Mouse (Mus musculus) spleen, postnatal 10 days (tissue): Measurements from ENCODE around the gene Acss1.
A peak's percentile ranks its signal among the peaks of the same experiment; 100 is the strongest.

Source experiments
- DNase-seq, 2 experiments: peaks; one replicate each; pipeline ENCODE4 v3.0.0; 2021 to 2022; ENCODE audit warnings: low spot score in 2 of 2

Acss1 gene

GRCm38 (mm10) chr2:150667820-150668766, at the start of gene Acss1:
Gene Acss1 (minus strand): TSS chr2:150668500.
- DNase-seq = peak; percentile 65 to 88

GRCm38 (mm10) chr2:150712167-150712674, 43.9 kb upstream of the Acss1 start:
- no peak for DNase-seq

- no peak for DNase-seq
These were observed 23.3 kb upstream of the Acss1 start for GRCm38 (mm10) chr2:150691481-150692170.

- DNase-seq = no peak
These were observed 21.9 kb upstream of the Acss1 start for GRCm38 (mm10) chr2:150690216-150690615.

GRCm38 (mm10) chr2:150689223-150689800, 21.0 kb upstream of the Acss1 start, which contains the start of gene Vsx1:
Gene Vsx1 (minus strand): TSS chr2:150689360.
- no peak for DNase-seq

GRCm38 (mm10) chr2:150688541-150689186, 20.4 kb upstream of the Acss1 start:
- DNase-seq = no peak

- no peak for DNase-seq
These were observed 19.7 kb upstream of the Acss1 start for GRCm38 (mm10) chr2:150687871-150688540.

- no peak for DNase-seq
These were observed 17.1 kb upstream of the Acss1 start for GRCm38 (mm10) chr2:150685389-150685788.

GRCm38 (mm10) chr2:150684451-150684850, 16.2 kb upstream of the Acss1 start:
- no peak for DNase-seq

GRCm38 (mm10) chr2:150681581-150681980, 13.3 kb upstream of the Acss1 start:
- no peak for DNase-seq

GRCm38 (mm10) chr2:150678392-150678791, 10.1 kb upstream of the Acss1 start:
- DNase-seq = peak; percentile 67 to 87

- no peak for DNase-seq
These were observed 7.2 kb upstream of the Acss1 start for GRCm38 (mm10) chr2:150675525-150675924.

- DNase-seq = peak; percentile 55 to 76
These were observed 6.6 kb upstream of the Acss1 start for GRCm38 (mm10) chr2:150674900-150675299.

- peak in 1 of 2 experiments; percentile 58 for DNase-seq
These were observed 5.6 kb upstream of the Acss1 start for GRCm38 (mm10) chr2:150673929-150674328.

GRCm38 (mm10) chr2:150671609-150672290, 3.5 kb upstream of the Acss1 start:
- no peak for DNase-seq

- no peak for DNase-seq
These were observed 2.6 kb upstream of the Acss1 start for GRCm38 (mm10) chr2:150670926-150671325.

GRCm38 (mm10) chr2:150669454-150670045, 1.2 kb upstream of the Acss1 start:
- DNase-seq = peak; percentile 39 to 79

GRCm38 (mm10) chr2:150668956-150669355, 656 bp upstream of the Acss1 start:
- DNase-seq = peak in 1 of 2 experiments; percentile 12

- DNase-seq = peak; percentile 75 to 80
These were observed 1.1 kb downstream of the Acss1 start for GRCm38 (mm10) chr2:150667065-150667819.
